Mouse (Mus musculus): ENCODE results near the gene Cxcl15. TPM values are rescaled to one million over a fixed set of nuclear protein-coding genes. Genes with fewer than 3 reads are reported as not detected.
"Not testable (repeated sequence)": the region's sequence is repeated elsewhere in the genome, so short reads cannot be mapped to it uniquely, and the experiment has no call there.

Cxcl15 gene
- total and polyA plus RNA-seq, 3 experiments, result not detected

DNA sequence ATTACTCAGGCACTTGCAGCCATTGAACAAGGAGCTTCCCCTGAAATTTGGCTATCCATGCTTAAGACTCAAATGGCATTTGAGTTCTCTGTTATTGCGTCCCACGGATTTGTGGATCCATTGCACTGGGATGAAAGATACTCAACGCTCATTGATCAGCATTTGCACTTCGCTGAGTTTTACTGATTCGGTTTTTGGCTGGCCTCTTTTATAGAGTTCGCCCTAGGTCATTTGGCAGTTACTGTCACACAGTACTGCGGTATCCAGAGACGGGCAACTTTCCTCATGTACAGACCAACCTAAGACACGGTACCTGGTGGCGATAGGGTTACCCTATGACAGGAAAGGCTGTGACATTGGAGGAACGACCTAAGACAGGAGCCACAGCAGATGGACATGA, 57.1 kb downstream of the Cxcl15 start:
- H3K9me3 ChIP-seq (replicated peaks; ENCODE audit: low read length); H3K9ac ChIP-seq (ENCODE audit: insufficient read depth, low read depth); H3K27me3 ChIP-seq (replicated peaks); dilution Hi-C loops (cut with MboI; ENCODE audit: extremely low pct_ligation_motif_present, extremely low pct_unique_long_range_greater_than_20kb, low sequenced_read_pairs); H3K79me2 ChIP-seq (replicated peaks; ENCODE audit: control insufficient read depth, extremely low read depth, insufficient read depth, poor library complexity, severe bottlenecking); in situ Hi-C loops (cut with MboI; ENCODE audit: low pct_ligation_motif_present, low pct_unique_long_range_greater_than_20kb, low sequenced_read_pairs); H3K36me3 ChIP-seq (replicated peaks in 1 of 2; ENCODE audit: control insufficient read depth in 1 of 2, insufficient read depth in 1 of 2, low read length in 1 of 2); H3K4me3 ChIP-seq (replicated peaks in 1 of 3; ENCODE audit: low read depth in 2 of 3, low read length in 2 of 3, poor library complexity in 1 of 3); H3K4me2 ChIP-seq (ENCODE audit: insufficient read depth, low read depth, poor library complexity, severe bottlenecking); H3K4me1 ChIP-seq (ENCODE audit: control insufficient read depth in 1 of 2, insufficient read depth in 2 of 2); DNase-seq (ENCODE audit: extremely low read depth); H3K27ac ChIP-seq (ENCODE audit: insufficient read depth, low read depth): not testable (repeated sequence)

Other genes with a start within 250 kb of the Cxcl15 start
- 1.6 and 2.0 TPM in 2 replicates for gene 5830473C10Rik, start 233.4 kb upstream of the Cxcl15 start, total RNA-seq (2012; rRNA removed)
- 0.69 and 0.83 TPM in 2 replicates for gene 5830473C10Rik, start 233.4 kb upstream of the Cxcl15 start, total RNA-seq (2014; rRNA removed)
- 3.8 and 4.5 TPM in 2 replicates for gene 5830473C10Rik, start 233.4 kb upstream of the Cxcl15 start, polyA plus RNA-seq (2012; ENCODE audit: insufficient read length, low read depth)
- 11.8 and 15.1 TPM in 2 replicates for gene Rassf6, start 153.9 kb upstream of the Cxcl15 start, total RNA-seq (2012; rRNA removed)
- 24.5 and 26.3 TPM in 2 replicates for gene Rassf6, start 153.9 kb upstream of the Cxcl15 start, total RNA-seq (2014; rRNA removed)
- gene Rassf6, start 153.9 kb upstream of the Cxcl15 start, polyA plus RNA-seq (2012; ENCODE audit: insufficient read length, low read depth), result 18.3 and 22.4 TPM in 2 replicates
- not detected in 2 replicates for gene Cxcl5, start 35.2 kb upstream of the Cxcl15 start, total RNA-seq (2012; rRNA removed)
- not detected in 2 replicates for gene Cxcl5, start 35.2 kb upstream of the Cxcl15 start, total RNA-seq (2014; rRNA removed)
- gene Cxcl5, start 35.2 kb upstream of the Cxcl15 start, polyA plus RNA-seq (2012; ENCODE audit: insufficient read length, low read depth), result not detected in 2 replicates
- gene Ppbp, start 26.0 kb upstream of the Cxcl15 start, total RNA-seq (2012; rRNA removed), result not detected in 2 replicates
- gene Ppbp, start 26.0 kb upstream of the Cxcl15 start, total RNA-seq (2014; rRNA removed), result not detected in 2 replicates
- gene Ppbp, start 26.0 kb upstream of the Cxcl15 start, polyA plus RNA-seq (2012; ENCODE audit: insufficient read length, low read depth), result not detected in 2 replicates
- gene Pf4, start 22.1 kb upstream of the Cxcl15 start, total RNA-seq (2012; rRNA removed), result not detected in 2 replicates
- not detected in 2 replicates for gene Pf4, start 22.1 kb upstream of the Cxcl15 start, total RNA-seq (2014; rRNA removed)
- not detected in 2 replicates for gene Pf4, start 22.1 kb upstream of the Cxcl15 start, polyA plus RNA-seq (2012; ENCODE audit: insufficient read length, low read depth)
- gene Cxcl3, start 8.4 kb upstream of the Cxcl15 start, total RNA-seq (2012; rRNA removed), result not detected in 2 replicates
- not detected in 2 replicates for gene Cxcl3, start 8.4 kb upstream of the Cxcl15 start, total RNA-seq (2014; rRNA removed)
- not detected in 2 replicates for gene Cxcl3, start 8.4 kb upstream of the Cxcl15 start, polyA plus RNA-seq (2012; ENCODE audit: insufficient read length, low read depth)
- gene Cxcl1, start 96.7 kb downstream of the Cxcl15 start, total RNA-seq (2012; rRNA removed), result not detected in 2 replicates
- gene Cxcl1, start 96.7 kb downstream of the Cxcl15 start, total RNA-seq (2014; rRNA removed), result not detected in 2 replicates
- not detected in 2 replicates for gene Cxcl1, start 96.7 kb downstream of the Cxcl15 start, polyA plus RNA-seq (2012; ENCODE audit: insufficient read length, low read depth)
- 0.47 TPM in 1 of 2 replicates, not detected in the other for gene Cxcl2, start 109.3 kb downstream of the Cxcl15 start, total RNA-seq (2012; rRNA removed)
- gene Cxcl2, start 109.3 kb downstream of the Cxcl15 start, total RNA-seq (2014; rRNA removed), result 0.21 and 0.22 TPM in 2 replicates
- gene Cxcl2, start 109.3 kb downstream of the Cxcl15 start, polyA plus RNA-seq (2012; ENCODE audit: insufficient read length, low read depth), result not detected in 2 replicates
- gene Mthfd2l, start 136.6 kb downstream of the Cxcl15 start, total RNA-seq (2012; rRNA removed), result 1.2 and 1.7 TPM in 2 replicates
- gene Mthfd2l, start 136.6 kb downstream of the Cxcl15 start, total RNA-seq (2014; rRNA removed), result 5.5 and 5.7 TPM in 2 replicates
- 2.3 and 3.7 TPM in 2 replicates for gene Mthfd2l, start 136.6 kb downstream of the Cxcl15 start, polyA plus RNA-seq (2012; ENCODE audit: insufficient read length, low read depth)
- not detected in 2 replicates for gene Epgn, start 232.9 kb downstream of the Cxcl15 start, total RNA-seq (2012; rRNA removed)
- not detected in 2 replicates for gene Epgn, start 232.9 kb downstream of the Cxcl15 start, total RNA-seq (2014; rRNA removed)
- gene Epgn, start 232.9 kb downstream of the Cxcl15 start, polyA plus RNA-seq (2012; ENCODE audit: insufficient read length, low read depth), result not detected in 2 replicates